Mouse (Mus musculus) lung, embryonic 16.5 days (tissue): ENCODE measurements around the gene Add2. TPM values are rescaled to one million over a fixed set of nuclear protein-coding genes. Genes with fewer than 3 reads are reported as not detected.

ENCODE experiments used
- ATAC-seq: fragments of 200-750 bp; cut with Nextera tagmentation; 2 replicates; pipeline ENCODE4 v1.8.0; 2017; ENCODE audit warnings: low read depth, mild to moderate bottlenecking, moderate library complexity
- H3K27ac ChIP-seq: fragments of 300-500 bp; sonication (generic); 2 replicates; pipeline ENCODE4 v1.5.1; 2014; ENCODE audit warnings: mild to moderate bottlenecking, control low read depth, low read length
- H3K27me3 ChIP-seq: fragments of 300-500 bp; sonication (generic); 2 replicates; pipeline ENCODE4 v1.6.1; 2014; ENCODE audit warnings: low read depth, low read length, mixed read lengths; ENCODE audit not compliant: control insufficient read depth, insufficient read depth
- H3K36me3 ChIP-seq: fragments of 300-500 bp; sonication (generic); 2 replicates; pipeline ENCODE4 v1.6.1; 2014; ENCODE audit warnings: low read length; ENCODE audit not compliant: control insufficient read depth, insufficient read depth
- H3K4me1 ChIP-seq: fragments of 300-500 bp; sonication (generic); replicated peaks from 2 replicates; pipeline ENCODE4 v1.6.1; 2014; ENCODE audit warnings: low read length, mixed read lengths; ENCODE audit not compliant: control insufficient read depth, insufficient read depth
- H3K4me2 ChIP-seq: fragments of 300-500 bp; sonication (generic); 2 replicates; pipeline ENCODE4 v1.6.1; 2014; ENCODE audit warnings: low read depth, low read length, control low read depth
- H3K4me3 ChIP-seq: fragments of 300-500 bp; sonication (generic); 2 replicates; pipeline ENCODE4 v1.5.1; 2014; ENCODE audit warnings: mild to moderate bottlenecking, low read length, control low read depth
- H3K9ac ChIP-seq: fragments of 300-500 bp; sonication (generic); 2 replicates; pipeline ENCODE4 v1.6.1; 2014; ENCODE audit warnings: low read length, control low read depth
- H3K9me3 ChIP-seq: fragments of 300-500 bp; sonication (generic); 2 replicates; pipeline ENCODE4 v1.6.1; 2016; ENCODE audit warnings: low read length; ENCODE audit not compliant: control insufficient read depth
- WGBS: fragments of 180-500 bp; shearing (Covaris S2); extraction: QIAGEN DNeasy Blood & Tissue Kit; methylation state at CpG from one replicate; pipeline ENCODE4 v1.1.7; 2014; 5-methylcytosine and 5-hydroxymethylcytosine counted together
- polyA plus RNA-seq: library from polyadenylated mRNA; unstranded; fragments of >200 nt; fragmentation: Nextera tagmentation; extraction: Ambion mirVana; gene quantifications from 2 replicates; pipeline ENCODE4 v1.2.1, GENCODE M21; 2015

Gene Add2
- polyA plus RNA-seq, 1 experiment from 2014 or later, result 3.3 TPM

GRCm38 (mm10) chr6:86086851-86087571 is 58.5 kb downstream of the Add2 start:
- 54% methylated on average over 9 of the region's 9 CpGs for WGBS
- no peak overlapping the region for H3K4me2 ChIP-seq
- H3K4me1 ChIP-seq, result no peaks in the 10 kb centered on the region
- ATAC-seq, result no peak
- H3K36me3 ChIP-seq, result no peaks in the 10 kb centered on the region
- H3K9ac ChIP-seq, result no peak overlapping the region
- H3K27ac ChIP-seq, result no peak overlapping the region
- no peak overlapping the region for H3K4me3 ChIP-seq
- H3K9me3 ChIP-seq, result no peaks in the 10 kb centered on the region
- H3K27me3 ChIP-seq, result no peaks in the 10 kb centered on the region

- Histone ChIP-seq H3K36me3 (no peaks in the 10 kb centered on the region), H3K4me2 (no peak overlapping the region), H3K27ac (no peak overlapping the region), H3K9ac (no peak overlapping the region), H3K27me3 (no peaks in the 10 kb centered on the region), H3K4me1 (no peaks in the 10 kb centered on the region), H3K4me3 (no peak overlapping the region), H3K9me3 (no peaks in the 10 kb centered on the region)
- no peak for ATAC-seq
- 29% methylated on average over 3 of the region's 3 CpGs for WGBS
Observed at GRCm38 (mm10) chr6:86087813-86088212, 59.3 kb downstream of the Add2 start.

GRCm38 (mm10) chr6:86094202-86094838 is 65.8 kb downstream of the Add2 start:
- H3K27me3 ChIP-seq, result no peaks in the 10 kb centered on the region
- no peaks in the 10 kb centered on the region for H3K4me1 ChIP-seq
- WGBS, result 45% methylated on average over 9 of the region's 10 CpGs
- ATAC-seq, result no peak; the same call in 1 of the 2 replicates
- no peaks in the 10 kb centered on the region for H3K9me3 ChIP-seq
- no peaks in the 10 kb centered on the region for H3K36me3 ChIP-seq
- H3K27ac ChIP-seq, result no peak overlapping the region
- H3K4me2 ChIP-seq, result no peak overlapping the region
- no peak overlapping the region; the same call in 1 of the 2 replicates for H3K9ac ChIP-seq
- no peak overlapping the region for H3K4me3 ChIP-seq

GRCm38 (mm10) chr6:86095518-86095917 is 67.0 kb downstream of the Add2 start:
- ATAC-seq, result no peak
- Histone ChIP-seq H3K27me3 (no peaks in the 10 kb centered on the region), H3K27ac (no peak overlapping the region), H3K4me2 (no peak overlapping the region), H3K4me3 (no peak overlapping the region), H3K36me3 (no peaks in the 10 kb centered on the region), H3K4me1 (no peaks in the 10 kb centered on the region), H3K9me3 (no peaks in the 10 kb centered on the region), H3K9ac (no peak overlapping the region)
- 69% methylated on average over 5 of the region's 5 CpGs for WGBS

- no peaks in the 10 kb centered on the region for H3K4me1 ChIP-seq
- no peaks in the 10 kb centered on the region for H3K9me3 ChIP-seq
- ATAC-seq, result no peak
- no peak overlapping the region for H3K4me2 ChIP-seq
- H3K27me3 ChIP-seq, result no peaks in the 10 kb centered on the region
- WGBS, result 82% methylated on average over 10 of the region's 10 CpGs
- H3K4me3 ChIP-seq, result no peak overlapping the region
- no peaks in the 10 kb centered on the region for H3K36me3 ChIP-seq
- no peak overlapping the region for H3K9ac ChIP-seq
- H3K27ac ChIP-seq, result no peak overlapping the region
Observed at GRCm38 (mm10) chr6:86096733-86097132, 68.3 kb downstream of the Add2 start.

GRCm38 (mm10) chr6:86097155-86097554 is 68.7 kb downstream of the Add2 start:
- Histone ChIP-seq H3K4me3 (no peak overlapping the region), H3K36me3 (no peaks in the 10 kb centered on the region), H3K4me2 (no peak overlapping the region), H3K4me1 (no peaks in the 10 kb centered on the region), H3K9me3 (no peaks in the 10 kb centered on the region), H3K27ac (no peak overlapping the region), H3K9ac (no peak overlapping the region), H3K27me3 (no peaks in the 10 kb centered on the region)
- ATAC-seq, result no peak
- WGBS, result 57% methylated on average over 4 of the region's 4 CpGs

- Histone ChIP-seq H3K36me3 (no peaks in the 10 kb centered on the region), H3K4me1 (no peaks in the 10 kb centered on the region), H3K4me3 (no peak overlapping the region), H3K27ac (no peak overlapping the region), H3K27me3 (no peaks in the 10 kb centered on the region), H3K9ac (no peak overlapping the region), H3K4me2 (no peak overlapping the region), H3K9me3 (no peaks in the 10 kb centered on the region)
- ATAC-seq, result no peak
- WGBS, result 76% methylated on average over 4 of the region's 4 CpGs
Observed at GRCm38 (mm10) chr6:86099003-86099402, 70.5 kb downstream of the Add2 start.

- no peak for ATAC-seq
- H3K4me3 ChIP-seq, result no peak overlapping the region
- H3K4me1 ChIP-seq, result no peaks in the 10 kb centered on the region
- no peaks in the 10 kb centered on the region for H3K27me3 ChIP-seq
- H3K9me3 ChIP-seq, result no peaks in the 10 kb centered on the region
- 71% methylated on average over 5 of the region's 5 CpGs for WGBS
- H3K4me2 ChIP-seq, result no peak overlapping the region
- no peak overlapping the region for H3K9ac ChIP-seq
- H3K36me3 ChIP-seq, result no peaks in the 10 kb centered on the region
- no peak overlapping the region for H3K27ac ChIP-seq
Observed at GRCm38 (mm10) chr6:86101451-86101850, 73.0 kb downstream of the Add2 start.

- H3K4me3 ChIP-seq, result no peak overlapping the region
- H3K27me3 ChIP-seq, result no peaks in the 10 kb centered on the region
- H3K9me3 ChIP-seq, result no peaks in the 10 kb centered on the region
- H3K4me1 ChIP-seq, result no peaks in the 10 kb centered on the region
- H3K4me2 ChIP-seq, result no peak overlapping the region
- no peak overlapping the region for H3K9ac ChIP-seq
- 88% methylated on average over 5 of the region's 5 CpGs for WGBS
- no peaks in the 10 kb centered on the region for H3K36me3 ChIP-seq
- no peak overlapping the region for H3K27ac ChIP-seq
- ATAC-seq, result no peak
Observed at GRCm38 (mm10) chr6:86102874-86103273, 74.4 kb downstream of the Add2 start.
